Mouse (Mus musculus) lung, embryonic 14.5 days (tissue): ENCODE measurements at regions not wholly inside any gene's neighbourhood (a gene's known extent, or its start where the extent isn't known, plus 50 kb on each side); places are given as distances from the start of the nearest gene placed in this dataset.
"Not testable (repeated sequence)": the region's sequence is repeated elsewhere in the genome, so short reads cannot be mapped to it uniquely, and the experiment has no call there.

ENCODE experiments used
- ATAC-seq: fragments of 200-750 bp; cut with Nextera tagmentation; 2 replicates; pipeline ENCODE4 v1.8.0; 2017; ENCODE audit warnings: mild to moderate bottlenecking, moderate TSS enrichment, moderate library complexity; ENCODE audit not compliant: insufficient read depth
- DNase-seq: peaks from one replicate; pipeline ENCODE4 v3.0.0-alpha.2; 2015
- H3K27ac ChIP-seq: fragments of 300-500 bp; sonication (generic); 2 replicates; pipeline ENCODE4 v1.5.1; 2014; ENCODE audit warnings: low read depth, mild to moderate bottlenecking, moderate library complexity
- H3K27me3 ChIP-seq: fragments of 300-500 bp; sonication (generic); 2 replicates; pipeline ENCODE4 v1.6.1; 2014; ENCODE audit warnings: low read length, control low read depth; ENCODE audit not compliant: insufficient read depth
- H3K36me3 ChIP-seq: fragments of 300-500 bp; sonication (generic); 2 replicates; pipeline ENCODE4 v1.6.1; 2014; ENCODE audit warnings: control low read depth; ENCODE audit not compliant: insufficient read depth
- H3K4me1 ChIP-seq: fragments of 300-500 bp; sonication (generic); 2 replicates; pipeline ENCODE4 v1.6.1; 2014; ENCODE audit warnings: antibody characterized with exemption, control low read depth; ENCODE audit not compliant: insufficient read depth
- H3K4me2 ChIP-seq: fragments of 300-500 bp; sonication (generic); 2 replicates; pipeline ENCODE4 v1.6.1; 2014; ENCODE audit warnings: mild to moderate bottlenecking
- H3K4me3 ChIP-seq: fragments of 300-500 bp; sonication (generic); 2 replicates; pipeline ENCODE4 v1.5.1; 2014; ENCODE audit warnings: low read depth, low read length
- H3K9ac ChIP-seq: fragments of 300-500 bp; sonication (generic); 2 replicates; pipeline ENCODE4 v1.6.1; 2014
- H3K9me3 ChIP-seq: fragments of 300-500 bp; sonication (generic); 2 replicates; pipeline ENCODE4 v1.6.1; 2016; ENCODE audit warnings: low read depth, low read length, control low read depth
- CTCF ChIP-seq: IDR thresholded peaks from 2 replicates; pipeline ENCODE4 v1.5.1; 2016; ENCODE audit warnings: antibody characterized with exemption, low read depth
- WGBS: fragments of 180-500 bp; shearing (Covaris S2); extraction: QIAGEN DNeasy Blood & Tissue Kit; methylation state at CpG from one replicate; pipeline ENCODE4 v1.1.7; 2014; 5-methylcytosine and 5-hydroxymethylcytosine counted together

DNA sequence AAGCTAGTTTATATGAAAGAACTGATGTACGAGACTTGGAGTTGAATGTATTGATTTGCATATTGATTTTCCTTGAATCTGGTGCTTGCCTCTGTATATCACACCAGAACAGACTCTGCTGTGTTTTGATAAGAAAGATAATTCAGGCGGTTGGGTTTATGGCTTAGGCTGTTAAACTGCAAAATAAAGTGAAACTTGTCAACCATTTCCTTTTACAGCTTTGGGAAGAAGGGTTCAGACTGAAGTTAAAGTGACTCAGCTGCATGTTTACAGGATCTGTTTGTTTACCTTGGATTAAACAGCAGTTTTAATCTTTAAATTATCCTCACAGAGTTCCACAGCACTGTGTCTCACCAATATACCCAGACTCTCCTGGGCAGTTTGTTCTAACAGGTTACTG is 381.3 kb downstream of the Edem1 start:
- no peak overlapping the region for H3K4me3 ChIP-seq
- no peaks in the 10 kb centered on the region for H3K27me3 ChIP-seq
- ATAC-seq (no peak), DNase-seq (no peak)
- no peaks in the 10 kb centered on the region for H3K9me3 ChIP-seq
- no peak overlapping the region for H3K4me2 ChIP-seq
- H3K4me1 ChIP-seq = no peaks in the 10 kb centered on the region
- no peak overlapping the region for H3K27ac ChIP-seq
- no peak for TF ChIP-seq CTCF
- no peaks in the 10 kb centered on the region for H3K36me3 ChIP-seq
- WGBS = 38% methylated on average over 2 of the region's 2 CpGs
- no peak overlapping the region for H3K9ac ChIP-seq

GRCm38 (mm10) chr6:109230391-109230790 is 401.9 kb downstream of the Edem1 start:
- no peak for DNase-seq
- no peaks in the 10 kb centered on the region for H3K36me3 ChIP-seq
- WGBS = 94% methylated on average over 6 of the region's 6 CpGs
- no peak for TF ChIP-seq CTCF
- H3K27me3 ChIP-seq = no peaks in the 10 kb centered on the region
- H3K27ac ChIP-seq = no peak overlapping the region
- H3K4me3 ChIP-seq = no peak overlapping the region
- H3K4me1 ChIP-seq = no peaks in the 10 kb centered on the region
- no peak overlapping the region for H3K4me2 ChIP-seq
- no peak for ATAC-seq
- H3K9me3 ChIP-seq = no peaks in the 10 kb centered on the region
- no peak overlapping the region for H3K9ac ChIP-seq

- no peak for DNase-seq
- no peaks in the 10 kb centered on the region for H3K4me1 ChIP-seq
- H3K9ac ChIP-seq = no peak overlapping the region
- H3K27me3 ChIP-seq = no peaks in the 10 kb centered on the region
- H3K9me3 ChIP-seq = no peaks in the 10 kb centered on the region
- no peak overlapping the region for H3K4me3 ChIP-seq
- H3K4me2 ChIP-seq = no peak overlapping the region
- H3K27ac ChIP-seq = no peak overlapping the region
- TF ChIP-seq CTCF = no peak
- H3K36me3 ChIP-seq = no peaks in the 10 kb centered on the region
- WGBS = 44% methylated on average over 3 of the region's 3 CpGs
- ATAC-seq = no peak
These were observed 405.0 kb downstream of the Edem1 start for GRCm38 (mm10) chr6:109233426-109233825.

DNA sequence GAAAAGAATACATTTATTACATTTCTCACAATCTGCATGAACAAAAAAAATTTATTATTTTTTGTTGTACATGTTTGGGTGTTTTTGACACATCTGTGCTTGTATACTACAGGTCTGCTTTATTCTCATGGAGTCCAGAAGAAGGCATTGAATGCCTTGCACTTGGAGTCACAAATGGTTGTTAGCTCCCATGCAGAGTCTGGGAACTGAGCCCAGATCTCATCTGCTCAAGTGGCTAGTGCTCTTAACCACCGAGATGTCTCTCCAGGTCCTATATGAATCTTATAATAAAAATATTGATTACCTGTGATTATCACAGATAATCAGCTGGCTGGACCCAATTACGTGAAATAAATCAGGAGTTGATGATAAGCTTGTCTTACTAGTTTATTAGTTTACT is 417.2 kb downstream of the Edem1 start:
- H3K27ac ChIP-seq = no peak overlapping the region
- H3K27me3 ChIP-seq = no peaks in the 10 kb centered on the region
- H3K4me2 ChIP-seq = no peak overlapping the region
- no peaks in the 10 kb centered on the region for H3K4me1 ChIP-seq
- no peak for DNase-seq
- no peak overlapping the region for H3K9ac ChIP-seq
- no peaks in the 10 kb centered on the region for H3K36me3 ChIP-seq
- TF ChIP-seq CTCF = no peak
- no peak overlapping the region for H3K4me3 ChIP-seq
- H3K9me3 ChIP-seq = no peaks in the 10 kb centered on the region
- WGBS = 64% methylated on average over 2 of the region's 2 CpGs
- ATAC-seq = no peak

DNA sequence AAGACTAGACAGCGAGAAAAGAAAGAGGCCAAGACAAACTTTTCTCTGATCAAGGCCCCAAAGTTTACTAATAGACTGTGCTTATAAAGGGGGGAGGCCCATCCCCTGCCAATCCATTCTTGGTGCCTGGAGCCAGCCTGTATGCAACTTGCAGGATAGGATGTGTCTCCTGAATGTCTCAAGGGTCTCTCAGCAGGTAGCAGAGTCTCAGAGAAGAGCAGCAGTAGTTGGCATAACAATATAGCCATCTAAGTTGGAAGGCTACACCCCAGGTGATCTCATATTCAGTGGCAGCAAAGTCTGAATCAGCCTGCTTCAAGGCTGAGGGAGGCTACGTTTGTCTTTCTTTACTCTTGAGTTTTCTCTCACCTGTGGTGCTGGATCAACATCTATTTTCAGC is 418.1 kb downstream of the Edem1 start:
- not testable (repeated sequence) for H3K4me2 ChIP-seq, H3K4me3 ChIP-seq, DNase-seq, H3K9ac ChIP-seq, H3K27me3 ChIP-seq, H3K4me1 ChIP-seq, ATAC-seq, H3K27ac ChIP-seq, H3K9me3 ChIP-seq, H3K36me3 ChIP-seq
- WGBS = 46% methylated on average over 2 of the region's 2 CpGs
